Mouse (Mus musculus): ENCODE results near the gene Frmd8. TPM values are rescaled to one million over a fixed set of nuclear protein-coding genes. Genes with fewer than 3 reads are reported as not detected.

The Frmd8 gene
- polyA plus RNA-seq, 1 experiment from 2014 or later: 24.0 TPM

DNA sequence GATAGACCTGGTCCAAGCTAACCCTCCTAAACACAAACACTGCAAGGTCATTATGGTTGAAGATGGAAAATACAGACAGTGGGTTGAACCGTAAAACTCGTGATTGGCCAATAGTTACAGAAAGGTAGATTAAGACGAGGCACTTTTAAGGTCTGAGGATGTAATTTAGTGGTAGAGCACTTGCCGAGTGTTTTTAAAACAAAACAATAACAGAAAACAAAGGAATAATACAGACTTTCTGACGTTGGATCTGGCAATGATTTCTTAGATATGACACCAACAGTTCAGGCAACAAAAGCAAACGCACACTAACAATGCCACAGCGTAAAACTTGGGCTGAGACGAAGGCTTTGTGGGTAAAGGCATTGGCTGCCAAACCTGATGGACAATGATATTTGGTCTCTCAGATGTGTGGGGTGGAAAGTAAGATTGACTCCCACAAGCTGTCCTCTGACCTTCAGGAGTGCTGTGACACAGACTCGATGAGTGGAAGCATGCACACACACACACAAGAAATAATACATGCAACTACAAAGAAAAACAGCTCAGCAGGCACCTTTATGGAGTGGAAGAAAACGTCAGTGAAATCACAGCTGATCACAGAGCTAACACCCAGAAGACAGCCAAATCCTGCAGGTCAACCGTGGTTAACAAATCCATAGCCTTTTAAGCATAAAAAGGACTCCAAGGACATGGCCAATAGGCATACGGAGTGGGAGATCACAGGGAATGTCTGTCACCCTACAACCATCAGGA lies 36.8 kb downstream of the Frmd8 start:
- no peak overlapping the region for H3K9ac ChIP-seq (ENCODE audit: low read depth, low read length)
- TF ChIP-seq CTCF (IDR thresholded peaks at IDR 0.05; ENCODE audit: low read depth): no peak
- H3K4me1 ChIP-seq (replicated peaks; ENCODE audit: control insufficient read depth, insufficient read depth, low read length): peaks cover 6% of the 10 kb centered on the region; the same call in 1 of the 2 replicates
- no peak overlapping the region for H3K27ac ChIP-seq (ENCODE audit: low read depth, low read length)
- H3K9me3 ChIP-seq (ENCODE audit: control insufficient read depth): no peaks in the 10 kb centered on the region
- 73% methylated on average over 12 of the region's 12 CpGs for WGBS
- no peak overlapping the region for H3K4me3 ChIP-seq (ENCODE audit: low read depth, low read length)
- H3K36me3 ChIP-seq (ENCODE audit: control insufficient read depth, insufficient read depth): peaks cover 5% of the 10 kb centered on the region; the same call in 1 of the 2 replicates
- H3K4me2 ChIP-seq (replicated peaks; ENCODE audit: low read depth): no peak overlapping the region
- no peak for ATAC-seq
- H3K27me3 ChIP-seq (replicated peaks; ENCODE audit: control insufficient read depth, insufficient read depth, low read length): no peaks in the 10 kb centered on the region

DNA sequence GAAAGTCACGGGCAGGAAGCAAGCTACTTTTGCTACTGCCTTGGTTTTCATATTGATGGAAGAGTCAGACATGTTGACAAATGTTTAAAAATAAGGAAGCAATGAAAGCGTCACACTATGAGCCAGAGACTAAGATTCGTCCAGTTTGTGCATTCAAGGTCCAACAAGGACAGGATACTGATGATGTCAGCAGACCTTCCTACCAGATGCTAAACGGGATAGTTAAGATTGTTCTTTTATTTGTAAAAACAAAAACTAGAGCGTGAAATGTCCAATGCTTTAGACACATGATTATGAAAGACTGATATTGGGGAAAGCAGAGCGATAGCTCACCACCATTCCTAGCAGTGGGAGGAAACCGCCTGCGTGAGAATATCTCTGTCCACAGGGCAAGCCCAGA lies 37.5 kb downstream of the Frmd8 start:
- Histone ChIP-seq H3K9ac (ENCODE audit: low read depth, low read length) (no peak overlapping the region), H3K4me3 (ENCODE audit: low read depth, low read length) (no peak overlapping the region), H3K27ac (ENCODE audit: low read depth, low read length) (no peak overlapping the region), H3K4me1 (replicated peaks; ENCODE audit: control insufficient read depth, insufficient read depth, low read length) (peaks cover 7% of the 10 kb centered on the region; the same call in 1 of the 2 replicates), H3K36me3 (ENCODE audit: control insufficient read depth, insufficient read depth) (peaks cover 5% of the 10 kb centered on the region; the same call in 1 of the 2 replicates), H3K27me3 (replicated peaks; ENCODE audit: control insufficient read depth, insufficient read depth, low read length) (no peaks in the 10 kb centered on the region), H3K4me2 (replicated peaks; ENCODE audit: low read depth) (no peak overlapping the region), H3K9me3 (ENCODE audit: control insufficient read depth) (no peaks in the 10 kb centered on the region)
- TF ChIP-seq CTCF (IDR thresholded peaks at IDR 0.05; ENCODE audit: low read depth): no peak
- WGBS: 76% methylated on average over 8 of the region's 8 CpGs
- no peak for ATAC-seq

GRCm38 (mm10) chr19:5836941-5837572 lies 38.0 kb downstream of the Frmd8 start:
- Histone ChIP-seq H3K4me1 (replicated peaks; ENCODE audit: control insufficient read depth, insufficient read depth, low read length) (peaks cover 7% of the 10 kb centered on the region; the same call in 1 of the 2 replicates), H3K27ac (ENCODE audit: low read depth, low read length) (no peak overlapping the region), H3K9ac (ENCODE audit: low read depth, low read length) (no peak overlapping the region), H3K27me3 (replicated peaks; ENCODE audit: control insufficient read depth, insufficient read depth, low read length) (no peaks in the 10 kb centered on the region), H3K4me2 (replicated peaks; ENCODE audit: low read depth) (no peak overlapping the region), H3K36me3 (ENCODE audit: control insufficient read depth, insufficient read depth) (peaks cover 5% of the 10 kb centered on the region; the same call in 1 of the 2 replicates), H3K9me3 (ENCODE audit: control insufficient read depth) (no peaks in the 10 kb centered on the region), H3K4me3 (ENCODE audit: low read depth, low read length) (no peak overlapping the region)
- no peak for TF ChIP-seq CTCF (IDR thresholded peaks at IDR 0.05; ENCODE audit: low read depth)
- 76% methylated on average over 10 of the region's 10 CpGs for WGBS
- ATAC-seq: no peak

DNA sequence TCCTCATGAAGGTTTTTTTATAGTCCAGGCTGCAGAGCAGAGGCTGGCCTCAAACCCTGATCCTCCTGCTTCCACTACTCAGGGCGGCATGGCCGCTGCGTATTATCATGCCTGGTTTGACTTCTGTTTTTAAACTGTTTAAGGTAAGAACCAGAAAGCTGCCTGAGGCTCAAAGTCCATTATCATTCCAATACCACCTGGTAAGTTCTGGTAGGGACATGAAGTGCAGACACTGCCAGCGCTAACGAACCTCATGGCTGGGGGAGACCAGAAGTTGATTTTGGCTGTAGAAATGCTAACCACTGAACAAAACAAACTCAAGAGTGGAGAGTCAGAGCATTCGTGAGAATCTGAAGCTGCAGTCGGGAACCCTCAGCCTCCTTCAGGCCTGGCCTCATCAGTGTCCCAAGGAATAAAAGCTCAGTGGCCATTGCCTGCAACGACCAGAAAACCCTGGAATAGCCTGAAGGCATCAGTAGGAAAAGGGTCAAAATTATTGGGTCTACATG lies 39.1 kb downstream of the Frmd8 start:
- WGBS: 78% methylated on average over 8 of the region's 8 CpGs
- no peak for ATAC-seq
- no peak for TF ChIP-seq CTCF (IDR thresholded peaks at IDR 0.05; ENCODE audit: low read depth)

DNA sequence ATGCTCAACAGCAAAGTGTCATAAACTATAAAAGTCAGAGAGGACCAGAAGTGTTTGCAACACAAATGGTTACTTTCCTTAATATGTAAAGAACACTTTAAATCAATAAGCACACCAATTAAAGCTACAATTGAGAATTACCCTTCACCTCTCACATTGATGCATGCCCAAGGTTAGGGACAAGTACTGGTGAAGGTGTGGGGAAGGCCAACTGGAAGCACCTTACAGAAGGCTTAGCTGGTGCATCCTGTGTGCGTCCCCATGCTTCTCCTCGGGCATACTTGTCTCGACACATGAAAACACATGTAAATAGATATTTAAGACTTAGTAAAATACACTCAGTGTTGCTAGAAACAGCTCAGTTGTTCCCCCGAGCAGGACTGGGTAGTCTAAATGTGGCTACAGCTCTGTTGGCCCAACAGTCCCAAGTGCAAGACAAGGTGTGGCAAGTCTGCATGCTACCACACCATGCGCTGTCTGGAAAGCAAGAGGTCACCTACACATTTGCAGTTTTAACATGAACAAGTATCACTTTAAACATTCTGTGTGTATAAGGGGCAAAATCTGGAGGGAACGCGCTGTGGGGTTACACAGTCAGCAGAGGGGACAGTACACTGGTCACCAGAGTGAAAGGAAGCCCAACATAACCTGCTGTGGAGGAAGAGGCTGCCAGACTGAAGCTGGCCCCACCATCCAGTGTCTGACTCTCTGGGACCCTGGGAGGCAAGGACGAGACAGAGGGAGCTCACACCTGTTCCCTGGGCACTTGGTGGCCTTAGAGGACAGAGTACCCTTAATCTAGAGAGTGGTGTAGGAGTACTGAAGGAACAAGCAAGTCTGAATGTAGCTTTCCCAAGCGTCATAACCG lies 39.8 kb downstream of the Frmd8 start:
- H3K27ac ChIP-seq (ENCODE audit: low read depth, low read length): no peak overlapping the region
- H3K4me1 ChIP-seq (replicated peaks; ENCODE audit: control insufficient read depth, insufficient read depth, low read length): peaks cover 7% of the 10 kb centered on the region; the same call in 1 of the 2 replicates
- no peak for TF ChIP-seq CTCF (IDR thresholded peaks at IDR 0.05; ENCODE audit: low read depth)
- WGBS: 86% methylated on average over 10 of the region's 10 CpGs
- H3K27me3 ChIP-seq (replicated peaks; ENCODE audit: control insufficient read depth, insufficient read depth, low read length): no peaks in the 10 kb centered on the region
- no peak overlapping the region for H3K4me3 ChIP-seq (ENCODE audit: low read depth, low read length)
- H3K4me2 ChIP-seq (replicated peaks; ENCODE audit: low read depth): no peak overlapping the region
- ATAC-seq: no peak
- H3K9ac ChIP-seq (ENCODE audit: low read depth, low read length): no peak overlapping the region
- no peaks in the 10 kb centered on the region for H3K9me3 ChIP-seq (ENCODE audit: control insufficient read depth)
- peaks cover 5% of the 10 kb centered on the region; the same call in 1 of the 2 replicates for H3K36me3 ChIP-seq (ENCODE audit: control insufficient read depth, insufficient read depth)

More for the DNA sequence above, 39.1 kb downstream of the Frmd8 start:
- H3K27me3 ChIP-seq (replicated peaks; ENCODE audit: control insufficient read depth, insufficient read depth, low read length): no peaks in the 10 kb centered on the region
- H3K27ac ChIP-seq (ENCODE audit: low read depth, low read length): no peak overlapping the region
- no peak overlapping the region for H3K4me2 ChIP-seq (replicated peaks; ENCODE audit: low read depth)
- no peak overlapping the region for H3K9ac ChIP-seq (ENCODE audit: low read depth, low read length)
- no peaks in the 10 kb centered on the region for H3K9me3 ChIP-seq (ENCODE audit: control insufficient read depth)
- peaks cover 5% of the 10 kb centered on the region; the same call in 1 of the 2 replicates for H3K36me3 ChIP-seq (ENCODE audit: control insufficient read depth, insufficient read depth)
- H3K4me1 ChIP-seq (replicated peaks; ENCODE audit: control insufficient read depth, insufficient read depth, low read length): peaks cover 7% of the 10 kb centered on the region; the same call in 1 of the 2 replicates
- H3K4me3 ChIP-seq (ENCODE audit: low read depth, low read length): no peak overlapping the region
